Mouse (Mus musculus) mouse trophoblast stem cell (cell line): Measurements from ENCODE around the gene Mfsd4b3.
"Not testable (repeated sequence)": the region's sequence is repeated elsewhere in the genome, so short reads cannot be mapped to it uniquely, and the experiment has no call there.

Experiments
- in situ Hi-C, 2 experiments: fragments of 300-500 bp; cut with MseI, MboI; formaldehyde crosslinking; loops; 2 replicates in 1 of 2; 3 replicates in 1 of 2; pipeline ENCODE4 v1.15.1; 2025

Mfsd4b3 gene

DNA sequence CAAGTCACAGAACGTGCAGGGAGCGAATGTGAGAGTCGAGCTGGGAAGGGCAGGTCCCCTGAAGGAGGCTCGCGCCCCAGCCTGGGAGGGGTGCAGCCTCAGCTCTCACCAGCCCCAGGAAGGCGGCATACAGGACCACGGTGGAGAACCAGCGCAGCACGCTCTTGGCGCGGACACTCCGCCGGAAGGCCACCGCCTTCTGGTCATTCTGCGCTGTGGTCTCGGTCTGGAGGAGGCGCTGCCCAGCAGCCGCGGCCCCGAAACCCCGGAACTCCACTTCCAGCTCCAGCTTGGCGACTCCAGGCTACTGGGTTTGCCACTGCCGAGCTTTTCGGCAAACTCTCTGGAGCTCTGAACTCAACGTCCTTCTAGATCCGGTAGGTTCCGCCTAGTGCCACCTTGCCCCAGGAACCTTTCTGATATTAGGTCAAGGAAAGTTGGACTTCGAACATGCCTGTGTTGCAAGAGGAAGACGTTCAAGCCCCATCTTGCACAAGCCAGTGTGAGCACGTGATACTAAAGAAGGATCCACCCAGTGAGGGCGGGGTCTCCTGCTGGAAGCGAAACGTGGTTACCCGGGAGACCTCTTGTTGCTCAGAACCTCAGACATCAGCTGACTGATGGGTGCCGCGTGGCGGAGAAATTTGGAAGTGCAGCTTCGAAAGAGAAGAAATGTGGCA is at the start of gene Mfsd4b3:
TSS of gene Mfsd4b3 (minus strand) at position 393 of the 680 bp plus-strand sequence.
- in situ Hi-C loops = no loop called here

DNA sequence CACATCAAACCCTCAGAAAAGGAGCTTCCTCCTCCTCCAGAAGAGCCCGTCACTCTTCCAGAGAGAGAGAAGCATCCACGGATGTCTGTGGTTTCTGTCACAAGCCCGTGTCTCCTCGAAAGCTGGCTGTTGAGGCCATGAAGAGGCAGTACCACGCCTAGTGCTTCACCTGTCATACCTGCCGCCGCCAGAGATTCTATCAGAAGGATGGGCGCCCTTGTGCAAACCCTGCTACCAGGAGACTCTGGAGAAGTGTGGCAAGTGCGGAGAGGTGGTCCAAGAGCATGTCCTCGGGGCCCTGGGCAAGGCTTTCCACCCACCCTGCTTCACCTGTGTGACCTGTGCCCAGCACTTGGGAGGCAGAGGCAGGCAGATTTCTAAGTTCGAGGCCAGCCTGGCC is 49.6 kb upstream of the Mfsd4b3 start:
- in situ Hi-C loops = no loop called here

DNA sequence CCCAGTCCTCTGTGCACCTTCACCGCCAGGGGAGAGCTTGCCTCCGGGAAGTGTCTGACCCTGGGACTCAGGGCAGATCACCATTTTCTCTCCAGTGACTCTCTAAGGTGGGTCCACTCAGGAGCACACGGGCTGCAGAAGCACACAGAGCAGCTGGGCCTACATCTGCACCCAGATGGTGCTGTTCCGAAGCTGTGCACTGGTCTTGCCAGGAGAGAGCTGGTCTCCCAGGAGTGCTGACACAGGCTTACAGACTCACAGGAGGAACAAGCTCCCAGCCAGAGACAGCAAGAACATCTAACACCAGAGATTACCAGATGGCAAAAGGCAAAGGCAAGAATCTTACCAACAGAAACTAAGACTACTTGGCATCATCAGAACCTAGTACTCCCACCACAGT is 48.9 kb upstream of the Mfsd4b3 start:
- in situ Hi-C loops = not testable (repeated sequence)

DNA sequence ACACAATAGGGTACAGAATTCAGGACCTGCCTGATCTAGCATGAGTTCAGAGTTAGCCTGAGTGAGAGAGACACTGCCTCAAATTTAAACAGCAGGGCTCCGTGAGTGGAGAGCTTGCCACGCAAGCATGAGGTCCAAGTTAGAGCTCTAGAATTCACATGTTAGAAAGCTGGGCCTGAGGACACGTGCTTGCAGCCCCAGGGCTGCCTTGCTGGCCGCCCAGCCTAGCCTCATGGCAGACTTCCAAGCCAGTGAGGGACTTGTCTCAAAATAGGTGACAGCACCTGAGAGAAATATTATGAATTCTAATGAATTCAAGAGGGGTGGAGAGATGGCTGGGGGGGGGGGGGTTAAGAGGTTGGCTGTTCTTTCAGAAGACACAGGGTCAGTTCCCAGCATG is 48.0 kb upstream of the Mfsd4b3 start:
- in situ Hi-C loops = no loop called here

DNA sequence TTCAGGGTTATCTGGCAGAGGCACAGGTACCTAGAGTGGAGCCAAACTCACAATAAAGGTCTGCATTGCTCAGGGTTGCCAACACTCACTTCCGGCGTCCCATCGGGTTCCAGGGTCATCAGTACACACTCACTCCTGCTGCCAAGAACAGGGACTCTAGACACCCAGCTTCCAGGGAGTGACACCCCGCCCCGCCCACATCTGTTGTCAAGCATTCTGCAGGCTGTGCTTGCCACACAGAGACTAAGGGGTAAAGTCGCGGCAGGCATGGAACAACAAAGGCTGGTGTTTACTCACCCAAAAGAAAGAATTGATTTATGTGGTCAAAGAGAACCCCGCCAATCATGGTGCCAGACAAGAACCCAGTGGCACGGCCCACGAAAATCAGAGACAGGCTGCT is 47.0 kb upstream of the Mfsd4b3 start:
- in situ Hi-C loops = no loop called here

DNA sequence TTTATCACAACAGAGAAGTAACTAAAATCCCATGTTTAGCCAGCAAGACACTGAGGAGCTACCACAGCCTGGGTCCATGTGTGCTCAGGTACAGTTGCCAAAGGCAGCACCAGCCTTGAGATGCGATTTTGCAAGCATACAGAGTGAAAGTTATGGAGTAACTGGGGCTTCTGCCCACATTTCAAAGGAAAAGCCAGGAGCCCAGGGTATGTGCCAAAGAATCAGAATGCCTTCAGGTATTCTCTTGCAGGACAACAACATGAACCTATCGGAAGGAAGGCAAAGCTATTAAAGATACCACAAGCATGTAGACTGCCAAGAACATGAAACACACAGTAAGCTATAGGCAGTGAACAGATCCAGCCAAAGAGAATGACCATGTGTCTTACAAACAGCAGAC is 40.8 kb upstream of the Mfsd4b3 start:
- in situ Hi-C loops = no loop called here

DNA sequence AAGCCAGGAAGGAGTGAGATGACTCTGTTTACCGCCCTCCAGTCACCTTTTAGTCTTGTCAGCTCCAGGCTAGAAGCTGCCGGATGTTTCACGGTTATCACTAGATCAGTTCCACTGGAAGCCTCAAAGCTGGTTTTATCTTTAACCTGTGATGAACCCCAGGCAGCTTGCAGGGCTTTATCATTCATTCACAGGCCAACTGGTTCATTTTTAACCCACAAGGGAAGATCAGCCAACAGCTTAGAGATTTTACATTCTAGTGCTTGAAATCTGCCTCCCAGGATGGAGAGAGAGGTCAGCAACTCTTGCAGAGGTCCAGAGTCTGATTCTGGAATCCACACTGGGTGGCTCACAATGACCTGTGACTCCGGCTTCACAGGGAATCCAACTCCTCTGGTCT is 31.2 kb upstream of the Mfsd4b3 start:
- in situ Hi-C loops = no loop called here

DNA sequence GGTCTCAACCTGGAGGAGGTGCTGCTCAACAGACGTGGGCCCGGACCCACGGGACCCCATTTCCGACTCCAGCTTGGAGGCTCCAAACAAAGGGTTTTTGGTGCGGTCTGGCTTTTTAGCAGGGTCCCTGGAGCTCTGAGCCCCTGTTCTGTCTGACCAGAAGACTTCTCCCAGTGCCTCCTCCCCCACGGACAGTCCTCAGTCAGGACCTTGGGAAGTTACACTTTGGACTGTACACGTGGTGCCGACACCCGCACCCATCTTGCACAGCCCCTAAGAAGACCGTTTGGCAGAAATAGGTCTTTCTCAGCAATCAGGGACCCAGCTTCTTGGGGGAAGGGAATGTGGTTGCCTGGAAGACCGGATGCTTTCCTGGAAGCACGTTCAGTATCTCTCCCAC is 26.5 kb upstream of the Mfsd4b3 start, which contains the start of gene Mfsd4b5:
TSS of gene Mfsd4b5 (minus strand) at position 181 of the 400 bp plus-strand sequence.
- in situ Hi-C loops = no loop called here

DNA sequence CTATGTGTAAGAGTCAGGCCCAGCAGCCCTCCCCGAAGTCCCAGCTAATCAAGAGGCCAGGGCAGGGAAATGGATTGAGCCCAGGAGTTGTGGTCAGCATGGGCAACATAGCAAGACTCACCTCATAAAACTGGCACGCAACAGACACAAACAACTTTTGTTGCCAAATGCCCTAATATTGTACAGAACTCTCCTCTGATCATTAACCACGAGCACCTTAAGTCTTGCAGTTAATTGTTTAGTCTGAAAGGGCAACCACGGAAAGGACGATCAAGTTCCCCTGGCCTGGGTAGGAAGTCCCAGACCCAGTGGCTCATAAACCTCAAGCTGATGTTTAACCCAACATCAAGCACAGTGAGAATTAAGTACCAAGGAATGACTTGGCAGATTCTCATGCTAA is 22.7 kb upstream of the Mfsd4b3 start:
- in situ Hi-C loops = no loop called here

DNA sequence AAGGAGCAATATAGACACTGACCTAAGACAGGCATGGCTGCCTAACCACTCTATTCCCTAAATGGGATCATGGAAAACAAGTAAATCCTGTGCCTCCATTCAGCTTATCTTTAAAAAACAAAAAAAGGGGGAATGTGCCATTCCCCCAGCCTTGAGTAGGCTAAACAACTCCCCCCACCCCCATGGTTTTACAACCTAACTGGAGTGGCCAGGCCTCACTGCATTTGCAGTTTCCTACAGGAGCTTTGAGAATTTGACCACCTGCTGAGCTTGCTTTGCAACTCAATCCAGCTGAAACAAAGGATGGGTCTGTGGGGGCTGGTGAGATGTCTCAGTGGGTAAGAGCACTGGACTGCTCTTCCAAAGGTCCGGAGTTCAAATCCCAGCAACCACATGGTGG is 18.3 kb upstream of the Mfsd4b3 start:
- in situ Hi-C loops = no loop called here

DNA sequence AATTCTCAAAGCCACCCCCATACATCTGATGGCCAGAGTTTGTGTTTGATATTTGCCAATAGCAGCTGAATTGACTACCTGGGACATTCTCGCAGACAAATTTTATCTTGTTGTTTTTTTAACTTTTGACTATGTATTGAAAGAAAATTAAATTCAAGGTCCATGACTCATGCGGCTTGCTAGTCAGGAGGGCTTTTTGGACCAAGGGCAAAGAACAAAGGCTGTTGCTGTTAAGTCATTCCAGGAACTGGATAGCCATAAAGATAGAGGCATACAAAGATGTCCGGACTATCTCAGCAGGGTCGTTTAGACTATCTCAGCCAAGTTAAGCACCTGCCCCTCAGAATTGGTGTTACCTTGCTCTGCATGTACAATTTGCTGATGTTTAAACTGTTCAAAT is 17.4 kb upstream of the Mfsd4b3 start:
- in situ Hi-C loops = no loop called here

DNA sequence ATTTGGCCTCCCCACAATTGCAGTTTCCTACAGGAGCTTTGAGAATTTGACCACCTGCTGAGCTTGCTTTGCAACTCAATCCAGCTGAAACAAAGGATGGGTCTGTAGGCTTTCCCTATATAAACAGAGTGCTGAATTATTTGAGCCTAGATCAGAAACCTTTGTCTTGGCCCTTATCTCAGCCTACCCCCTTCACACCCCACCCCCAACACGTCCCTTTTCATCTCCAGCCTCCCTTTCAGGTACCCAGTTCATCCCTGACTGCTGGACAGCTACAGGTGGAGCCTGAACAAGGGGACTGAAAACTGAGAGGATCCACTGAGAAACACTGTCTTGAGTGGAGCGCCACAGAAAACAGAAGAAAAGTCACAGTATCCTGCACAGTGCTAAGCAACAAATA is 15.8 kb upstream of the Mfsd4b3 start:
- in situ Hi-C loops = no loop called here

DNA sequence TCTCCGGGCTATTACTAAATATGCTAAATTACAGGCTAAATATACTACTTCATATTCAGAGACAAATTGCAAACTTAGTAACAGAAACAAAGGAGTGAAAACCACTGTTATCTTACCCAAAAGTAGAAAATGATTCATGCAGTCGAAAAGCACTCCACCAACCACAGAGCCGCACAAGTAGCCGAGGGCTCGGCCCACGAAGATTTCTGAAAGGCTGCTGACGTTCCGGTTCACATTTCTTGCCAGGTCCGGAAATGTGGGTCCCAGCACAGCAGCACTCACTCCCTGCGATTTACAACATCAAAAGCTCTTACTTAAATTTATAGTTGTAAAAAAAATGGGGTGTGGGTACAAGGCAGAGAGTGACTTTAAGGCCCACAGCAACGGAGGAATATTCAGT is 15.0 kb upstream of the Mfsd4b3 start:
- in situ Hi-C loops = no loop called here

DNA sequence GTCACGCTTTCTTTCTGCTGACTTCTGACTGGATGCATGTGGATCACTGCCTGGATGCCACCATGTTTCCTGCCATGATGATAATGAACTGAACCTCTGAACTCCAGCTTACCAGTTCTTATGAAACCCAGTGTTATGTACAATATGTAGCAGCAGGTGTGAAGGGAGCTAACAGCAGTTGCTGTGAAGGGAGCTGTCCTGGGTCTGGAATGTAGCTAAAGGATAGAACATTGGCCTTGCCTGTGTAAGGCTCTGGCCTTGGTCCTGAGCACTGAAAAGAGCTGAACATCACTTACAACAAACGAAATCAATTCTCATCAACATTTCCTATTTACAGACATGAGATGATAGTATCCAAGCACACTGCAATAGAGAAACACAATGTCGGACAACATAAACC is 7.6 kb upstream of the Mfsd4b3 start:
- in situ Hi-C loops = no loop called here

DNA sequence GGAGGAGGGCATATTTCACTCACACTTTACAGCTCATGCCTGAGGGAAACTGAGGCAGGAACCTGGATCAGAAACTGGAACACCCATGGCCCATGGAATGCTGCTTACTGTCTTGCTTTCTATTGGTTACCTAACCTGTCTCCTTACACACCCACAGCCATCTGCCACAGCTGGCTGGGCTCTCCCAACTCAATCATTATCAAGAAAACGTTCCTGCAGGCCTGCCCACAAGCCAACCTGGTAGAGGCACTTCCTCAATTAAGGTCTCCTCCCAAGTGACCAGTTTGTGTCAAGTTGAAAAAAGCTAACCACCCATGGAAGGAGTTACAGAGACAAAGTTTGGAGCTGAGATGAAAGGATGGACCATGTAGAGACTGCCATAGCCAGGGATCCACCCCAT is 2.0 kb upstream of the Mfsd4b3 start:
- in situ Hi-C loops = no loop called here

DNA sequence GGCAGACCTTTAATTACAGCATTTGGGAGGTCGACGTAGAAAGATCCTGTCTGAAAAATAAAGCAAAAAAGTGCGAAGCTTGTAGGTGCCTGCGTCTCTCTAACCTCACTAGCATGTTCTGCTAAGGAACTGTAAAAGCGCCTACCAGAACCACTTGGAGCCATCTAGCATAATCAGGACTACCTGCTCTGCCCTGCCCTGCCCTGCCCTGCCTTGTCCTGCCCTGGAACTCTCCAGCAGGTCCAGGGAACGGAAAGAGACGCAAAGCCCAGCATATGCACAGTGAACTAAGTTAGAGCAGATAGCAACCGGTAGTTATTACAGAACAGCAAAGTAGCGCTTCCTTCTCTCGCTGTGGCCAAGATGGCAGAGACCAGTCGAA is 479 bp upstream of the Mfsd4b3 start:
- in situ Hi-C loops = no loop called here

DNA sequence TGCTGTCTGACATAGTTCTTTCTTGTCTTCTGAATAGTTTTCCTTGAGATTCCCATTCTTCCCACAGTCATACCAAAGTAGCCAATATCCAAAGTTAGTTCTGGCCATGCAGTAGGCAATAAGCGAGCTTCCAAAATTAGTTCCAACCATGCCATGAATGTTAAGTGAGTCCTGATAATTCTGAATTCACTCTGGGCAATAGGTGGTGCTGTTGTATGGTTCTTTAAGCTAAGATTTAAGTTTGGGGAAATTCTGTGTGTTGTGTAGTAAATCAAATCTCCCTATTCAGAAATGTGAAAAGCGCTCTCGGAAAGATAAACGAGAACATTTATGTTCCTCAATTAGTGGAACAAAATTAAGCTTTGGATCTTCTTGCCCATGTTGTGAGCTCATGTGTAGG is 1.7 kb downstream of the Mfsd4b3 start:
- in situ Hi-C loops = no loop called here

DNA sequence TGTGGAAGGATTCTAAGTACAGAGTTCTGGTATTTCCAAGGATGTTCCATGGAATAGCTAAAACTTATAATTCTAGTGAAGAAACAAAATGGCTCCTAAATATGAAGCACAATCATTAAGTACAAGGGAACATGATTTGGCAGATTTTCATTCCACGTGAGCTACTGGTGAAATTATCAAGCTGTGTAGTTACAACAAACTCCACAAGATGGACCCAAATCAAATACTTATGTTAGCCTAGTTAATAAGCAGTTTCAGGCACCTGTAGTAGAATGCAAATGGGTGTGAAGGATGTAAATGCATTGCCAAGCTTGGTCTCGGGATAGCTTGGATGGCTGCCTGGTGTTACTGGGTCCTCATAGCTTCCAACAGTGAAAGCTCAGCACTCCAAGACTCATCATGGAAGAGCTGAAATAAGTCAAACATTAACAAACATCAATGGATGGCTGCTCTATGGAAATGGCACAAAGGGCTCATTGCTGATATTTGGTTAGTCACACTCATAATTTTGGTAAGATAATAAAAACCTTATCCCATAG is 3.5 kb downstream of the Mfsd4b3 start:
- in situ Hi-C loops = no loop called here

DNA sequence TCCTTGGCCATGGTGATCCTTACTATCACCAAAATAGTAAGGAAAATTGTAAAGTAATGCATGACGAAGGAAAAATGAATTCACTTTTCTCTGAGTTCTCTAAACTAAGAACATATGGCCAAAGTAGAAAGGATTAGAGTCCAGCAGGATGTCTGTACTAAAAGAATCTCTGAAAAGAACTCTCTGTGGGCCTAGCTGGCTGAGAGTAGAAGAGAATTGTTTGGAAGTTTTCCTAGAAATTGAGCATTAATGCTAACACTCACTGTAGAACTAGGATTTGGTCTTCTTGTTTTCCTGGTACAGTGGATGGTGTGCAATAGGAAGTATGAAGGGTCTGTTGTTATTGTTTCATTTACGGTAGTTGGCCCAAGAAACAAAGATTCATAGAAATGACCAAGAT is 4.8 kb downstream of the Mfsd4b3 start:
- in situ Hi-C loops = no loop called here

DNA sequence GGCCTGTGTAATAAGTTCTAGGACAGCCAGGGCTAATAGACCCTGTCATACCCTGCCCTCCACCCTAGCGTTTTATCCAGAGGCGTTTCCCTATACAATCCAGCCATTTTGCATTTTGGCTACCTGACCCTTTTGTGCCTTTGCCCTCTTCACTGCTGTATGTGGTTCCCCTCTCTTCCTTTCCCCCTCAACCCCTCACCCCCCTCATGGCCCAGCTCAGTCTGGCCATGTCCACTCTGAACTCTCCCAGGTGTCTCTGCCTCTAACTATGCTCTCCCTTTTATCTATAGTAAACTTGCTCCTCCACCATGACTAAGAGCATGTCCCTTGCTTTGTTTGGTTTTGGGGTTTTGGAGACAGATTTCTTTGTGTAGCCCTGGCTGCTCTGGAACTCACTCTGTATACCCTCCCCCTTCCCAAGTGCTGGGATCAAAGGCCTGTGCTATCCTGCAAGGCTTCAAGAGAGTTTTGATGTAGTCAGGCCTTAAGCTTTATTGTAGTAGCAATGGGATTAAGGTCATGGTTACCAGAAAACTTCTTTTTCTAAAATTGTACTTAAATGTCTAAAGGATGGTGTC is 10.5 kb downstream of the Mfsd4b3 start:
- in situ Hi-C loops = no loop called here

DNA sequence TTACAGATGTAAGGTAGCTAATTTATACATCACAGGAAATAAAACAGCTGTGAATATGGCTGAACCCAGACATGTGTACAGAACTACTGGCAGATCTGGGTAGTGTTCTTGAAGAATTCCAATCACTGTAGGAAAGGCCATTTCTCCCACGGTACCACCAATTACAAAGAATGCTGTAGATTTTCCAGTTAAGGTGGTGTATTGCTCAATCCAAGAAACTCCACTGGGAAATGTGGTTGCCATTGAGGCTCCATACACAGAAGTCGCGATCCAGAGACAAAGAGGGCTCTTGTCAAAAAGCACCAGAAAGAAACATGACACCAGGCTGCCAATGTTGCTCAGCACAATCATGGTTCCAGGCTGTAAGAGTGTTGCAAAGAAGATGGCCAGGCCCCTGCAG is 12.8 kb downstream of the Mfsd4b3 start:
- in situ Hi-C loops = not testable (repeated sequence)

DNA sequence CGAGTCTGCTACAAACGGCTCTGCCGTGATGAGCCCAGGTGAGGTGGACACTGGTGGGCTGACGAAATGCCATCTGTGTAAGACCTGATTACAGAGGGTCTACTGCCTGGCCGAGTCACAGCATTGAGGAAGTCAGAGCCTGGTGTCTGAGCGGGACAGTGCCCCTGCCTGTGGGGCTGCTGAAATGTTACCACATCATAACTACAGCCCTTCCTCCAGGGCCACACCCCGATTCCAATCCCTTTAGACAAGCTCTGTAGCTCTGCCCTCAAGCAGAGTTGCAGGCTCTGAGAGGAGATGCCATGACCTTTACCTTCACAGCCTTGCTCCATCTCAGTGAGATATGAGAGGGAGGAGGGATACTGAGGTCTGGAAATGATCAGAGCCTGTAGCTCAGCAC is 23.4 kb downstream of the Mfsd4b3 start:
- in situ Hi-C loops = no loop called here

DNA sequence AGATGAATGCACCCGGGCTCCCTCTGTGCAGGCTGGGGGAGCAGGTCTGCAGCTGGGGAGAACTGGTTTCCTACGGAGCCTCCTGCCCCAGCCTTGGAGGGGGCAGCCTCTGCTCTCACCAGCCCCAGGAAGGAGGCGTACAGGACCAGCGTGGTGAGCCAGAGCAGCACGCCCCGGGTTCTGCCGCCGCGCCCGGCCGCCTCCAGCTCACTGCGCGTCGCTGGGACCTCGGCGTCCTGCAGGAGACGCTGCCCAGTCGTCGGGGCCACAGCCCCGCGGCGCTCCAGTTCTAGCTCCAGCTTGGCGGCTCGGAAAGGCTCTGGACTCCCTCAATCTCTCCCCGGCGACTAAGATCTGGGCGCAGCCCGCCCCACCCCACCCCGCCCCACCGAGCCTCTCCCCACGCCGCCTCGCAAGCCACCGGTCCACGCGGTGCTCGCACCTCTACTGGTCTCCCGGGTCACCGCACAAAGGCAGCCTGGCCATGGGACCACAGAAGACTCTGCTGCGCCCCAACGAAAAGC is 33.3 kb downstream of the Mfsd4b3 start, which contains the start of gene Mfsd4b2:
TSS of gene Mfsd4b2 (minus strand) at position 308 of the 524 bp plus-strand sequence.
- in situ Hi-C loops = no loop called here
